Mouse (Mus musculus): ENCODE data around the gene Trpv1. TPM values are rescaled to one million over a fixed set of nuclear protein-coding genes. Genes with fewer than 3 reads are reported as not detected.

Gene Trpv1
- polyA plus RNA-seq, 1 experiment from 2014 or later: not detected

GRCm38 (mm10) chr11:73199879-73200278 is 34.2 kb upstream of the Trpv1 start:
- Histone ChIP-seq H3K36me3 (ENCODE audit: control insufficient read depth, insufficient read depth, low read length) (no peaks in the 10 kb centered on the region; the same call in 1 of the 2 replicates), H3K4me3 (ENCODE audit: low read depth, low read length) (peak overlapping the region; percentile 52), H3K27me3 (ENCODE audit: control insufficient read depth, insufficient read depth, low read length) (no peaks in the 10 kb centered on the region), H3K27ac (ENCODE audit: low read depth, low read length) (no peak overlapping the region), H3K4me2 (peak overlapping the region; percentile 66), H3K4me1 (ENCODE audit: control insufficient read depth, insufficient read depth, low read length) (peaks cover 6% of the 10 kb centered on the region; the same call in 1 of the 2 replicates), H3K9me3 (ENCODE audit: control insufficient read depth, low read length) (no peaks in the 10 kb centered on the region), H3K9ac (ENCODE audit: low read length) (peak overlapping the region; percentile 68)
- WGBS: 5% methylated on average over 12 of the region's 12 CpGs
- no peak for DNase-seq (ENCODE audit: low spot score, missing footprints)
- no peak for ATAC-seq (ENCODE audit: low FRiP score)

- no peaks in the 10 kb centered on the region for H3K36me3 ChIP-seq (ENCODE audit: control insufficient read depth, insufficient read depth, low read length)
- DNase-seq (ENCODE audit: low spot score, missing footprints): no peak
- no peaks in the 10 kb centered on the region for H3K27me3 ChIP-seq (ENCODE audit: control insufficient read depth, insufficient read depth, low read length)
- H3K9ac ChIP-seq (ENCODE audit: low read length): no peak overlapping the region
- ATAC-seq (ENCODE audit: low FRiP score): no peak
- no peak overlapping the region for H3K4me3 ChIP-seq (ENCODE audit: low read depth, low read length)
- peaks cover 6% of the 10 kb centered on the region; the same call in 1 of the 2 replicates for H3K4me1 ChIP-seq (ENCODE audit: control insufficient read depth, insufficient read depth, low read length)
- no peaks in the 10 kb centered on the region for H3K9me3 ChIP-seq (ENCODE audit: control insufficient read depth, low read length)
- WGBS: 75% methylated on average over 2 of the region's 2 CpGs
- H3K27ac ChIP-seq (ENCODE audit: low read depth, low read length): no peak overlapping the region
- H3K4me2 ChIP-seq: no peak overlapping the region
Observed at GRCm38 (mm10) chr11:73201021-73201420, 33.1 kb upstream of the Trpv1 start.

GRCm38 (mm10) chr11:73201597-73201996 is 32.5 kb upstream of the Trpv1 start:
- H3K9ac ChIP-seq (ENCODE audit: low read length): no peak overlapping the region
- H3K4me1 ChIP-seq (ENCODE audit: control insufficient read depth, insufficient read depth, low read length): peaks cover 6% of the 10 kb centered on the region; the same call in 1 of the 2 replicates
- no peak overlapping the region for H3K27ac ChIP-seq (ENCODE audit: low read depth, low read length)
- no peak for DNase-seq (ENCODE audit: low spot score, missing footprints)
- WGBS: 38% methylated on average over 4 of the region's 4 CpGs
- no peak overlapping the region for H3K4me3 ChIP-seq (ENCODE audit: low read depth, low read length)
- H3K9me3 ChIP-seq (ENCODE audit: control insufficient read depth, low read length): no peaks in the 10 kb centered on the region
- H3K4me2 ChIP-seq: no peak overlapping the region
- H3K36me3 ChIP-seq (ENCODE audit: control insufficient read depth, insufficient read depth, low read length): no peaks in the 10 kb centered on the region
- no peaks in the 10 kb centered on the region for H3K27me3 ChIP-seq (ENCODE audit: control insufficient read depth, insufficient read depth, low read length)
- no peak for ATAC-seq (ENCODE audit: low FRiP score)

- Histone ChIP-seq H3K9me3 (ENCODE audit: control insufficient read depth, low read length) (no peaks in the 10 kb centered on the region), H3K36me3 (ENCODE audit: control insufficient read depth, insufficient read depth, low read length) (no peaks in the 10 kb centered on the region), H3K4me2 (no peak overlapping the region), H3K4me1 (ENCODE audit: control insufficient read depth, insufficient read depth, low read length) (0 out of 2 replicates have a peak, but pooled peaks cover 3% of the 10 kb centered on the region), H3K9ac (ENCODE audit: low read length) (no peak overlapping the region), H3K4me3 (ENCODE audit: low read depth, low read length) (no peak overlapping the region), H3K27ac (ENCODE audit: low read depth, low read length) (no peak overlapping the region), H3K27me3 (ENCODE audit: control insufficient read depth, insufficient read depth, low read length) (no peaks in the 10 kb centered on the region)
- DNase-seq (ENCODE audit: low spot score, missing footprints): no peak
- WGBS: 88% methylated on average over 8 of the region's 8 CpGs
- no peak for ATAC-seq (ENCODE audit: low FRiP score)
Observed at GRCm38 (mm10) chr11:73203895-73204294, 30.2 kb upstream of the Trpv1 start.

GRCm38 (mm10) chr11:73205194-73205593 is 28.9 kb upstream of the Trpv1 start:
- WGBS: 77% methylated on average over 7 of the region's 7 CpGs

GRCm38 (mm10) chr11:73207621-73208020 is 26.5 kb upstream of the Trpv1 start:
- no peak overlapping the region for H3K4me2 ChIP-seq
- no peak overlapping the region for H3K4me3 ChIP-seq (ENCODE audit: low read depth, low read length)
- no peaks in the 10 kb centered on the region for H3K4me1 ChIP-seq (ENCODE audit: control insufficient read depth, insufficient read depth, low read length)
- H3K9me3 ChIP-seq (ENCODE audit: control insufficient read depth, low read length): no peaks in the 10 kb centered on the region
- WGBS: 75% methylated on average over 2 of the region's 2 CpGs
- no peak overlapping the region for H3K27ac ChIP-seq (ENCODE audit: low read depth, low read length)
- H3K36me3 ChIP-seq (ENCODE audit: control insufficient read depth, insufficient read depth, low read length): no peaks in the 10 kb centered on the region
- no peak for DNase-seq (ENCODE audit: low spot score, missing footprints)
- H3K27me3 ChIP-seq (ENCODE audit: control insufficient read depth, insufficient read depth, low read length): no peaks in the 10 kb centered on the region
- no peak for ATAC-seq (ENCODE audit: low FRiP score)
- H3K9ac ChIP-seq (ENCODE audit: low read length): no peak overlapping the region

More at GRCm38 (mm10) chr11:73205194-73205593, 28.9 kb upstream of the Trpv1 start:
- Histone ChIP-seq H3K4me1 (ENCODE audit: control insufficient read depth, insufficient read depth, low read length) (no peaks in the 10 kb centered on the region), H3K4me2 (no peak overlapping the region), H3K4me3 (ENCODE audit: low read depth, low read length) (no peak overlapping the region), H3K27ac (ENCODE audit: low read depth, low read length) (no peak overlapping the region), H3K36me3 (ENCODE audit: control insufficient read depth, insufficient read depth, low read length) (no peaks in the 10 kb centered on the region), H3K27me3 (ENCODE audit: control insufficient read depth, insufficient read depth, low read length) (no peaks in the 10 kb centered on the region), H3K9me3 (ENCODE audit: control insufficient read depth, low read length) (no peaks in the 10 kb centered on the region), H3K9ac (ENCODE audit: low read length) (no peak overlapping the region)
- no peak for ATAC-seq (ENCODE audit: low FRiP score)
- DNase-seq (ENCODE audit: low spot score, missing footprints): no peak

GRCm38 (mm10) chr11:73213956-73214355 is 20.1 kb upstream of the Trpv1 start:
- 82% methylated on average over 3 of the region's 3 CpGs for WGBS
- no peak for DNase-seq (ENCODE audit: low spot score, missing footprints)
- Histone ChIP-seq H3K4me1 (ENCODE audit: control insufficient read depth, insufficient read depth, low read length) (no peaks in the 10 kb centered on the region), H3K4me2 (no peak overlapping the region), H3K36me3 (ENCODE audit: control insufficient read depth, insufficient read depth, low read length) (no peaks in the 10 kb centered on the region), H3K4me3 (ENCODE audit: low read depth, low read length) (no peak overlapping the region), H3K9me3 (ENCODE audit: control insufficient read depth, low read length) (no peaks in the 10 kb centered on the region), H3K9ac (ENCODE audit: low read length) (no peak overlapping the region), H3K27me3 (ENCODE audit: control insufficient read depth, insufficient read depth, low read length) (no peaks in the 10 kb centered on the region), H3K27ac (ENCODE audit: low read depth, low read length) (no peak overlapping the region)
- ATAC-seq (ENCODE audit: low FRiP score): no peak

- H3K27ac ChIP-seq (ENCODE audit: low read depth, low read length): no peak overlapping the region
- ATAC-seq (ENCODE audit: low FRiP score) (no peak), DNase-seq (ENCODE audit: low spot score, missing footprints) (no peak)
- H3K4me2 ChIP-seq: no peak overlapping the region
- no peaks in the 10 kb centered on the region for H3K36me3 ChIP-seq (ENCODE audit: control insufficient read depth, insufficient read depth, low read length)
- H3K4me3 ChIP-seq (ENCODE audit: low read depth, low read length): no peak overlapping the region
- H3K9ac ChIP-seq (ENCODE audit: low read length): no peak overlapping the region
- H3K27me3 ChIP-seq (ENCODE audit: control insufficient read depth, insufficient read depth, low read length): no peaks in the 10 kb centered on the region
- no peaks in the 10 kb centered on the region for H3K9me3 ChIP-seq (ENCODE audit: control insufficient read depth, low read length)
- no peaks in the 10 kb centered on the region for H3K4me1 ChIP-seq (ENCODE audit: control insufficient read depth, insufficient read depth, low read length)
- 63% methylated on average over 2 of the region's 2 CpGs for WGBS
Observed at GRCm38 (mm10) chr11:73219671-73220070, 14.4 kb upstream of the Trpv1 start.

GRCm38 (mm10) chr11:73220651-73221050 is 13.4 kb upstream of the Trpv1 start:
- ATAC-seq (ENCODE audit: low FRiP score) (no peak), DNase-seq (ENCODE audit: low spot score, missing footprints) (no peak)
- H3K4me3 ChIP-seq (ENCODE audit: low read depth, low read length): no peak overlapping the region
- no peak overlapping the region for H3K9ac ChIP-seq (ENCODE audit: low read length)
- H3K36me3 ChIP-seq (ENCODE audit: control insufficient read depth, insufficient read depth, low read length): no peaks in the 10 kb centered on the region
- no peaks in the 10 kb centered on the region for H3K9me3 ChIP-seq (ENCODE audit: control insufficient read depth, low read length)
- no peak overlapping the region for H3K4me2 ChIP-seq
- WGBS: 97% methylated on average over 1 of the region's 1 CpGs
- no peaks in the 10 kb centered on the region for H3K27me3 ChIP-seq (ENCODE audit: control insufficient read depth, insufficient read depth, low read length)
- H3K27ac ChIP-seq (ENCODE audit: low read depth, low read length): no peak overlapping the region
- no peaks in the 10 kb centered on the region for H3K4me1 ChIP-seq (ENCODE audit: control insufficient read depth, insufficient read depth, low read length)

Measured in midbrain, embryonic 11.5 days (tissue).